Mouse (Mus musculus) cortical plate, adult 2 months (tissue): ENCODE measurements around the gene Stxbp6. TPM values are rescaled to one million over a fixed set of nuclear protein-coding genes. Genes with fewer than 3 reads are reported as not detected.

Experiments
- H3K27ac ChIP-seq: fragments of 200-500 bp; 2 replicates; pipeline ENCODE4 v1.5.1; 2012; ENCODE audit warnings: low read length, control low read depth, inconsistent platforms; ENCODE audit not compliant: insufficient read depth
- H3K4me1 ChIP-seq: fragments of 200-500 bp; 2 replicates; pipeline ENCODE4 v1.6.1; 2011; ENCODE audit warnings: low read length; ENCODE audit not compliant: control insufficient read depth, insufficient read depth
- H3K4me3 ChIP-seq: fragments of 200-500 bp; 2 replicates; pipeline ENCODE4 v1.5.1; 2011; ENCODE audit warnings: mild to moderate bottlenecking, low read length, control low read depth; ENCODE audit not compliant: insufficient read depth
- CTCF ChIP-seq: fragments of 200-500 bp; IDR thresholded peaks from 2 replicates; pipeline ENCODE4 v1.5.1; 2011; ENCODE audit warnings: mild to moderate bottlenecking, control low read depth, low read length; ENCODE audit not compliant: insufficient read depth; ENCODE audit errors: extremely low read depth
- POLR2A ChIP-seq: fragments of 200-500 bp; IDR thresholded peaks from 2 replicates; pipeline ENCODE4 v1.6.1; 2011; ENCODE audit warnings: mild to moderate bottlenecking, low read length, control low read depth; ENCODE audit not compliant: insufficient read depth; ENCODE audit errors: extremely low read depth
- polyA plus RNA-seq: library from polyadenylated mRNA; depleted of rRNA; stranded (reverse); fragments of >200 nt; gene quantifications from 2 replicates; pipeline ENCODE4 v1.2.3, GENCODE M21; 2012

The Stxbp6 gene
- polyA plus RNA-seq, 1 experiment = 47.0 TPM

- H3K4me1 ChIP-seq = no peaks in the 10 kb centered on the region
- TF ChIP-seq CTCF (no peak), POLR2A (no peak)
- H3K27ac ChIP-seq = no peak overlapping the region
- H3K4me3 ChIP-seq = no peak overlapping the region
These were observed 135.4 kb downstream of the Stxbp6 start for GRCm38 (mm10) chr12:44939106-44939505.

- no peaks in the 10 kb centered on the region for H3K4me1 ChIP-seq
- no peak overlapping the region for H3K4me3 ChIP-seq
- TF ChIP-seq CTCF (no peak), POLR2A (no peak)
- no peak overlapping the region for H3K27ac ChIP-seq
These were observed 141.6 kb downstream of the Stxbp6 start for GRCm38 (mm10) chr12:44932954-44933353.

- no peak for TF ChIP-seq POLR2A
- TF ChIP-seq CTCF = no peak
- no peaks in the 10 kb centered on the region for H3K4me1 ChIP-seq
- no peak overlapping the region for H3K4me3 ChIP-seq
- H3K27ac ChIP-seq = no peak overlapping the region
These were observed 142.8 kb downstream of the Stxbp6 start for GRCm38 (mm10) chr12:44931716-44932115.

GRCm38 (mm10) chr12:44928456-44928855 is 146.1 kb downstream of the Stxbp6 start:
- TF ChIP-seq POLR2A (no peak), CTCF (no peak)
- H3K27ac ChIP-seq = no peak overlapping the region
- no peaks in the 10 kb centered on the region for H3K4me1 ChIP-seq
- H3K4me3 ChIP-seq = no peak overlapping the region

GRCm38 (mm10) chr12:44925901-44926300 is 148.6 kb downstream of the Stxbp6 start:
- TF ChIP-seq CTCF = no peak
- TF ChIP-seq POLR2A = no peak
- Histone ChIP-seq H3K27ac (no peak overlapping the region), H3K4me3 (no peak overlapping the region), H3K4me1 (no peaks in the 10 kb centered on the region)

GRCm38 (mm10) chr12:44923273-44923672 is 151.2 kb downstream of the Stxbp6 start:
- TF ChIP-seq POLR2A (no peak), CTCF (no peak)
- Histone ChIP-seq H3K27ac (no peak overlapping the region), H3K4me1 (no peaks in the 10 kb centered on the region), H3K4me3 (no peak overlapping the region)

- no peaks in the 10 kb centered on the region for H3K4me1 ChIP-seq
- TF ChIP-seq POLR2A (no peak), CTCF (no peak)
- H3K4me3 ChIP-seq = no peak overlapping the region
These were observed 152.3 kb downstream of the Stxbp6 start for GRCm38 (mm10) chr12:44922241-44922640.

GRCm38 (mm10) chr12:44919613-44920012 is 154.9 kb downstream of the Stxbp6 start:
- TF ChIP-seq CTCF (no peak), POLR2A (no peak)
- no peak overlapping the region for H3K4me3 ChIP-seq

More at GRCm38 (mm10) chr12:44922241-44922640, 152.3 kb downstream of the Stxbp6 start:
- H3K27ac ChIP-seq = no peak overlapping the region

GRCm38 (mm10) chr12:44918929-44919328 is 155.6 kb downstream of the Stxbp6 start:
- TF ChIP-seq POLR2A (no peak), CTCF (no peak)
- Histone ChIP-seq H3K4me1 (no peaks in the 10 kb centered on the region), H3K27ac (no peak overlapping the region)

More at GRCm38 (mm10) chr12:44919613-44920012, 154.9 kb downstream of the Stxbp6 start:
- H3K27ac ChIP-seq = no peak overlapping the region
- no peaks in the 10 kb centered on the region for H3K4me1 ChIP-seq

GRCm38 (mm10) chr12:44913854-44914253 is 160.7 kb downstream of the Stxbp6 start:
- Histone ChIP-seq H3K4me3 (no peak overlapping the region), H3K27ac (no peak overlapping the region), H3K4me1 (no peaks in the 10 kb centered on the region)
- no peak for TF ChIP-seq CTCF
- TF ChIP-seq POLR2A = no peak

More at GRCm38 (mm10) chr12:44918929-44919328, 155.6 kb downstream of the Stxbp6 start:
- no peak overlapping the region for H3K4me3 ChIP-seq

- H3K4me3 ChIP-seq = no peak overlapping the region
- TF ChIP-seq CTCF = no peak
- no peak overlapping the region for H3K27ac ChIP-seq
- H3K4me1 ChIP-seq = peaks cover 2% of the 10 kb centered on the region; the same call in 1 of the 2 replicates
These were observed 166.3 kb downstream of the Stxbp6 start for GRCm38 (mm10) chr12:44908028-44908702.
